Mouse (Mus musculus) small intestine, adult 2 months (tissue): ENCODE data around the gene Gfral. TPM values are rescaled to one million over a fixed set of nuclear protein-coding genes. Genes with fewer than 3 reads are reported as not detected.

Experiments
- H3K27ac ChIP-seq: fragments of 200-500 bp; 2 replicates; pipeline ENCODE4 v1.5.1; 2012; ENCODE audit warnings: low read depth, low read length, control low read depth, inconsistent platforms; ENCODE audit not compliant: insufficient read depth
- H3K27me3 ChIP-seq: fragments of 200-500 bp; 2 replicates; pipeline ENCODE4 v1.6.1; 2012; ENCODE audit warnings: mild to moderate bottlenecking, moderate library complexity, low read length, inconsistent platforms; ENCODE audit not compliant: control insufficient read depth, insufficient read depth
- H3K36me3 ChIP-seq: fragments of 200-500 bp; 2 replicates; pipeline ENCODE4 v1.6.1; 2012; ENCODE audit warnings: mild to moderate bottlenecking, low read length, control low read depth, inconsistent platforms; ENCODE audit not compliant: control insufficient read depth, insufficient read depth
- H3K4me1 ChIP-seq: fragments of 200-500 bp; 2 replicates; pipeline ENCODE4 v1.6.1; 2012; ENCODE audit warnings: low read length, inconsistent platforms, mixed read lengths; ENCODE audit not compliant: control insufficient read depth, insufficient read depth, insufficient read length
- H3K4me3 ChIP-seq: fragments of 200-500 bp; 2 replicates; pipeline ENCODE4 v1.5.1; 2012; ENCODE audit warnings: low read depth, mild to moderate bottlenecking, control low read depth, inconsistent platforms, low read length, moderate library complexity
- CTCF ChIP-seq: fragments of 200-500 bp; IDR thresholded peaks from 2 replicates; pipeline ENCODE4 v1.5.1; 2012; ENCODE audit warnings: low read depth, mild to moderate bottlenecking, control low read depth, inconsistent platforms, low read length, moderate library complexity, mixed read lengths; ENCODE audit not compliant: insufficient replicate concordance, insufficient read length; ENCODE audit errors: extremely low read depth
- POLR2A ChIP-seq: fragments of 200-500 bp; IDR thresholded peaks from 2 replicates; pipeline ENCODE4 v1.6.1; 2012; ENCODE audit warnings: low read depth, mild to moderate bottlenecking, control low read depth, inconsistent platforms, low read length, moderate library complexity
- WGBS: fragments of 180-500 bp; shearing (Covaris S2); methylation state at CpG from one replicate; pipeline ENCODE4 v1.1.7; 2018; 5-methylcytosine and 5-hydroxymethylcytosine counted together
- polyA plus RNA-seq: library from polyadenylated mRNA; depleted of rRNA; stranded (reverse); fragments of >200 nt; gene quantifications from 2 replicates; pipeline ENCODE4 v1.2.3, GENCODE M21; 2012; rRNA removed

Gene Gfral
- not detected in 2 replicates for polyA plus RNA-seq

DNA sequence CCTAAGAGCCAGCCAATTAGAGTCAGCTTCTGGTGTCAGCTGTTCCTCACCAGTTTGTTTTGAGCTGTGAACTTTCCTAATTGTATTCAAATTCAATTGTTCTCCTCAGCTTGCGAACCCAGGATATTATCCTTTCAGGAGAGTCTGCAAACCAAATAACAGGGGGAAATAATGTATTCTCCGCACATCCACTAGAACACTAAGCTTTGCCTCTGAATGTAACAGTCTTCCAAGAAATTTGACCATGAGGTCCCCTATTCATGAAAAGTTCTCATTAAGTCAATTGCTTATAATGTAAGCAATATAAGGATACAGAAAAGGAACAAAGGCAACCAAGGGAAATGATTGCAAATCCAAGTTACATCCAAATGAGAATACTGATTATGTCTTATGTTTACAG lies at the start of gene Gfral:
Gfral (minus strand) TSS at position 101 of the 400 bp plus-strand sequence.
- Histone ChIP-seq H3K36me3 (no peaks in the 10 kb centered on the region), H3K27ac (no peak within 1 kb of the TSS), H3K4me3 (no peak within 1 kb of the TSS), H3K4me1 (no peaks in the 10 kb centered on the region), H3K27me3 (no peaks in the 10 kb centered on the region)
- 84% methylated on average over 2 of the region's 2 CpGs for WGBS
- TF ChIP-seq CTCF, result no peak
- no peak for TF ChIP-seq POLR2A

GRCm38 (mm10) chr9:76257731-76258130 lies 44.3 kb upstream of the Gfral start:
- no peaks in the 10 kb centered on the region for H3K4me1 ChIP-seq
- TF ChIP-seq CTCF (no peak), POLR2A (no peak)
- no peaks in the 10 kb centered on the region for H3K36me3 ChIP-seq
- H3K4me3 ChIP-seq, result no peak overlapping the region
- WGBS, result 33% methylated on average over 5 of the region's 5 CpGs
- H3K27ac ChIP-seq, result no peak overlapping the region
- no peaks in the 10 kb centered on the region for H3K27me3 ChIP-seq

- TF ChIP-seq POLR2A, result no peak
- no peak for TF ChIP-seq CTCF
- 60% methylated on average over 7 of the region's 7 CpGs for WGBS
- H3K27me3 ChIP-seq, result no peaks in the 10 kb centered on the region
- H3K4me1 ChIP-seq, result no peaks in the 10 kb centered on the region
- no peak overlapping the region for H3K4me3 ChIP-seq
- H3K27ac ChIP-seq, result no peak overlapping the region
- H3K36me3 ChIP-seq, result no peaks in the 10 kb centered on the region
Observed at GRCm38 (mm10) chr9:76252544-76252943, 39.1 kb upstream of the Gfral start.

DNA sequence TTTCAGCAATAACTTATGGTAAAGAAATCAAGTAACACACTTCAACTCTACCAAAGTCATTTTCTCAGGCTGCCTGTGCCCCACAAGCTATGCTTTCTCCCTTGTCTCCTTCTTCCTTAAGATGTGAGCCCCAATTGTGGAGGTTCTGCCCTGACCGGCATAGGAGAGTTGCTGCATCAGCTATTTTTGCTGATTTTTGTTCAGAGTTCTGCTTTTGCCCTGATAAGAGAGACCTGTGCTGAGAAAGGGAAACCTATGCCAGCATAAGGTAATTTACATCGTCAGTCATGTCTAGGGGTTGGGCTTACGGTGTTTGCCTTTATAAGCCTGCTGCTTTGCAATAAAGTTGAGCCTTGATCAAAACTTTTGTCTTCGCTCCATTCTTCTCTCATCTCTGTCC lies 38.7 kb upstream of the Gfral start:
- TF ChIP-seq POLR2A, result no peak
- TF ChIP-seq CTCF, result no peak
- 73% methylated on average over 4 of the region's 4 CpGs for WGBS

DNA sequence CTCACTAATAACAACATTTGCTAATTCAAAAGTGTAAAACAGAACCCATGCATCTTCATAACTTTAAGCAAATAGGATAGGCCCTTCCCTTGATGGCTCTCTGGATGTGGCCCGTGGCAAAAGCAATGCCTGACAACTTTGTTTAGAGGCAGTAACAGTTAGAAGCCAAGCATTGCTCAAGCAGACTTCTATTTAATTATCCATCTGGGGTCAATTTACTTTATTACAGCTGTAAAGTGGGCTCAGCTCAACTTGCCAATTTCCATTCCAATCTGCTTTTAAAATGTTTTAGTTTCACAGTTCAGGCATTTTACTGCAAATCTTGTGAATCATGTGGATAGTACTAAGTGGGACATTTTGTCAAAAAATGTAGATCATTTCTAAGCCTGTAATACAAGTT lies 28.9 kb upstream of the Gfral start:
- WGBS, result 36% methylated on average over 1 of the region's 1 CpGs

More for the DNA sequence above, 38.7 kb upstream of the Gfral start:
- H3K27ac ChIP-seq, result no peak overlapping the region
- no peaks in the 10 kb centered on the region for H3K27me3 ChIP-seq
- H3K36me3 ChIP-seq, result no peaks in the 10 kb centered on the region
- H3K4me3 ChIP-seq, result no peak overlapping the region
- no peaks in the 10 kb centered on the region for H3K4me1 ChIP-seq

GRCm38 (mm10) chr9:76237946-76238345 lies 24.5 kb upstream of the Gfral start:
- no peak for TF ChIP-seq POLR2A
- H3K36me3 ChIP-seq, result no peaks in the 10 kb centered on the region
- no peak overlapping the region for H3K27ac ChIP-seq
- no peaks in the 10 kb centered on the region for H3K4me1 ChIP-seq
- H3K27me3 ChIP-seq, result no peaks in the 10 kb centered on the region
- WGBS, result 79% methylated on average over 5 of the region's 5 CpGs
- H3K4me3 ChIP-seq, result no peak overlapping the region

More for the DNA sequence above, 28.9 kb upstream of the Gfral start:
- Histone ChIP-seq H3K27ac (no peak overlapping the region), H3K36me3 (no peaks in the 10 kb centered on the region), H3K27me3 (no peaks in the 10 kb centered on the region), H3K4me3 (no peak overlapping the region), H3K4me1 (no peaks in the 10 kb centered on the region)
- no peak for TF ChIP-seq POLR2A
- no peak for TF ChIP-seq CTCF

DNA sequence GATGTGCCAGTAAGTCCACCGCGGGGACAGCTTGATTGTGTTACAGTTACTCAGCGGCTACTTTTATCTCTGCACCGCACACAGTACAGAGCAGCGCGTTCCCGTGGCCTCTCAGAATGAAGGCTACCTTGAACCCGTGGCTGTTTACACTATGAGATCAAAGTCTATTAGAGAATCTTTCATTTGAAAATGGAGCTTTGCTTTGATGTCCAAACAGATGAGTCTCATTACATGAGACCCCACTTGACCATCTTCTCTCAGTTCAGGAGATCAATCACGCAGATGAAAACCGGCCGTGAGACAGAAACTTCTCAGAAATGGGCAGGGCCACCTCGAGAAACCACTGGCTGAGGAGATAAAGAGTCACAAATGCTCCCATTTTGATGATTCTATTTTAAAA lies 23.8 kb upstream of the Gfral start:
- Histone ChIP-seq H3K27me3 (no peaks in the 10 kb centered on the region), H3K36me3 (no peaks in the 10 kb centered on the region), H3K4me1 (no peaks in the 10 kb centered on the region), H3K4me3 (no peak overlapping the region), H3K27ac (no peak overlapping the region)
- WGBS, result 32% methylated on average over 12 of the region's 12 CpGs
- no peak for TF ChIP-seq CTCF
- TF ChIP-seq POLR2A, result no peak

DNA sequence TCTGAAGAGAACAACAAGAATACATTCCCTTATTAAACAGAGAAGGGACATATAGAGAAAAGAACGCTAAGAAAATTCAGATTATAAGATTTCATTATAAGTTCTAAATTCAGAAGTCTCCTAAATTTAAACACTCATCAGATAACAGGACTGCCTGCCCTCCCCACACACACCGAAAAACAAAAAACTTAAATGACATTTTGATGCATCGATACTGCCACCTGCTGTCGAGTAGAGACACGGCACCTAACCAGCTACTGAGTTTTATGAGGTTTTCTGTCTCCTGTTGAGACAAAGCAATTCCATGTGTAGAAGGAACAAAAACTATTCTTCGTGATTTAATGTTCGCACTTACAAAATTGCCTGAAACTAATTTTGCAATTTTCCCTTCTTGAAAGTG lies 23.2 kb upstream of the Gfral start:
- WGBS, result 2% methylated on average over 7 of the region's 7 CpGs

More for the DNA sequence above, 23.2 kb upstream of the Gfral start:
- no peaks in the 10 kb centered on the region for H3K27me3 ChIP-seq
- no peak overlapping the region for H3K27ac ChIP-seq
- no peak for TF ChIP-seq CTCF
- H3K4me1 ChIP-seq, result no peaks in the 10 kb centered on the region
- no peak overlapping the region for H3K4me3 ChIP-seq
- no peaks in the 10 kb centered on the region for H3K36me3 ChIP-seq
